Mouse (Mus musculus): ENCODE measurements around the gene Asb6.

GRCm38 (mm10) chr2:30864968-30865381, 34.8 kb upstream of the Asb6 start:
- TF ChIP-seq GATA1 (IDR thresholded peaks at IDR 0.05; ENCODE audit: low read length) (no peak), TAL1 (IDR thresholded peaks at IDR 0.05; ENCODE audit: low read length) (no peak)

Measured in erythroblast, embryonic 14.5 days (primary cell).